Mouse (Mus musculus) liver, embryonic 15.5 days (tissue): ENCODE measurements around the gene AU022252. TPM values are rescaled to one million over a fixed set of nuclear protein-coding genes. Genes with fewer than 3 reads are reported as not detected.
A peak's percentile ranks its signal among the peaks of the same experiment; 100 is the strongest.

ENCODE experiments used
- ATAC-seq: fragments of 200-750 bp; cut with Nextera tagmentation; 2 replicates; pipeline ENCODE4 v1.8.0; 2017; ENCODE audit warnings: moderate number of reproducible peaks, mild to moderate bottlenecking, moderate library complexity; ENCODE audit not compliant: insufficient read depth
- H3K27ac ChIP-seq: fragments of 300-500 bp; sonication (generic); replicated peaks from 2 replicates; pipeline ENCODE4 v1.5.1; 2015; ENCODE audit warnings: mild to moderate bottlenecking, inconsistent platforms
- H3K27me3 ChIP-seq: fragments of 300-500 bp; sonication (generic); 2 replicates; pipeline ENCODE4 v1.6.1; 2015; ENCODE audit warnings: mild to moderate bottlenecking, inconsistent platforms
- H3K36me3 ChIP-seq: fragments of 300-500 bp; sonication (generic); replicated peaks from 2 replicates; pipeline ENCODE4 v1.6.1; 2015; ENCODE audit warnings: moderate library complexity, mild to moderate bottlenecking, inconsistent platforms
- H3K4me1 ChIP-seq: fragments of 300-500 bp; sonication (generic); replicated peaks from 2 replicates; pipeline ENCODE4 v1.6.1; 2015; ENCODE audit warnings: inconsistent platforms
- H3K4me2 ChIP-seq: fragments of 300-500 bp; sonication (generic); 2 replicates; pipeline ENCODE4 v1.6.1; 2015; ENCODE audit warnings: moderate library complexity, mild to moderate bottlenecking, inconsistent platforms
- H3K4me3 ChIP-seq: fragments of 300-500 bp; sonication (generic); replicated peaks from 2 replicates; pipeline ENCODE4 v1.5.1; 2015; ENCODE audit warnings: mild to moderate bottlenecking, inconsistent platforms
- H3K9ac ChIP-seq: fragments of 300-500 bp; sonication (generic); 2 replicates; pipeline ENCODE4 v1.6.1; 2015; ENCODE audit warnings: moderate library complexity, mild to moderate bottlenecking, inconsistent platforms
- H3K9me3 ChIP-seq: fragments of 300-500 bp; sonication (generic); replicated peaks from 2 replicates; pipeline ENCODE4 v1.6.1; 2016; ENCODE audit warnings: inconsistent platforms
- WGBS: fragments of 180-500 bp; shearing (Covaris S2); methylation state at CpG from one replicate; pipeline ENCODE4 v1.1.7; 2015; ENCODE audit warnings: mixed read lengths; ENCODE audit not compliant: insufficient replicate concordance; 5-methylcytosine and 5-hydroxymethylcytosine counted together
- polyA plus RNA-seq: library from polyadenylated mRNA; unstranded; fragments of >200 nt; fragmentation: Nextera tagmentation; extraction: Ambion mirVana; gene quantifications from 2 replicates; pipeline ENCODE4 v1.2.1, GENCODE M21; 2015

Gene AU022252
- polyA plus RNA-seq, 1 experiment from 2014 or later: 11.4 TPM

DNA sequence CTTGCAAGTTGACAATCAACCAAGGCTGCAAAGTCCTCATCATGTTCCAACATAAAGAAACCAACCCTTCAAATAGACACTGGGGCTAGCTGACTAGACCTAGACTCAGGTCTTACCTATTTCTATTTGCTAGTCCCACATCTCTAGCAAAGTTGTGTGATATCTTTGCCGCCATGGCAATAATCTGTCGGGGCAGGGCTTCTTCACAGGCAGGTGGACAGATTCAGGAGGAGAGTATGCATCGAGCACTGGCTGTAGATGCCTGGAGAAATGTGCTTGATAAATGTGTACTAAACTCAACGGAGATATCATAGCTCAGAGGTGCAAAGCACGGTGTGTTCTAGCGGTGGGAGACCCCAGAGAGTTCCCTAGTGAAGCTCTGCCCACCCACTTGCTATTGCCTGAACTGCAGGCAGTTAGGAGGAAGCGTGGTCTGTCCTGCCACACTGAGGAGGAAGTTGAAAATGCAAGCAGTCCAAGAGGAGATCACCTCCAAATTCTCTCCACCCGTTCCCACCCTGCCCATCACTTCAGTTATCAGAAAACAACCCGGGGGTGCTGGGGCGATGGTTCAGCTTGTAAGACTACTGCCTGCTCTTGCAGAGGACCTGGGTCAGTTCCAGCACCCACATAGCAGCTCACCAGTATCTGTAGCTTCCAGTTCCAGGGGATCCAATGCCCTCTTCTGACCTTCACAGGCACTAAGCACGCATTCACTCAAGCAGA is 44.3 kb downstream of the AU022252 start:
- no peaks in the 10 kb centered on the region for H3K9me3 ChIP-seq
- peaks cover 57% of the 10 kb centered on the region for H3K36me3 ChIP-seq
- peaks cover 68% of the 10 kb centered on the region for H3K4me1 ChIP-seq
- H3K27ac ChIP-seq: peak overlapping the region; percentile 91
- H3K4me2 ChIP-seq: peak overlapping the region; percentile 81
- H3K27me3 ChIP-seq: no peaks in the 10 kb centered on the region
- H3K4me3 ChIP-seq: peak overlapping the region; percentile 76
- WGBS: 9% methylated on average over 11 of the region's 11 CpGs
- peak; percentile 39 for ATAC-seq
- H3K9ac ChIP-seq: peak overlapping the region; percentile 79

DNA sequence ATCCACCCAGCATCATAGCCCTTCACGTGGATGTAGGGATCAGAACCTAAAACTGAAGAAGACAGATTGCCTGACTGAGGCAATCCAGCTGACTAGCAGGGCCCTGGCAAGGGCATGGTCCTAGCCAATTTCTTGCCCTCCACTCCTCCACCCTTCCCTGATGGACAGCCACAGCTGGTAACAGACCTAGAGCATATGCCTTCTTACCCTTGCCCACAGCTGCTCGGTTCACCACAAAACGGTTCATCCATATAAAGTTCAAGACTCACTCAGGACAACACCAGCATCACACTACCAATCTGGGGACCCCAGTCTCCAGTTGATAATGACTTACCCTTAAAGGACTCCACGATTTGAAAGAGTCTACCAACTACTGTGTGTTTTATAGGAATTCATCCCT is 46.7 kb downstream of the AU022252 start:
- Histone ChIP-seq H3K4me1 (peaks cover 67% of the 10 kb centered on the region), H3K9ac (peak overlapping the region; percentile 22; the same call in 1 of the 2 replicates), H3K36me3 (peaks cover 81% of the 10 kb centered on the region), H3K4me2 (peak overlapping the region; percentile 81), H3K9me3 (no peaks in the 10 kb centered on the region), H3K4me3 (peak overlapping the region; percentile 76), H3K27me3 (no peaks in the 10 kb centered on the region), H3K27ac (no peak overlapping the region; the same call in 1 of the 2 replicates)
- WGBS: 66% methylated on average over 4 of the region's 4 CpGs
- no peak for ATAC-seq

DNA sequence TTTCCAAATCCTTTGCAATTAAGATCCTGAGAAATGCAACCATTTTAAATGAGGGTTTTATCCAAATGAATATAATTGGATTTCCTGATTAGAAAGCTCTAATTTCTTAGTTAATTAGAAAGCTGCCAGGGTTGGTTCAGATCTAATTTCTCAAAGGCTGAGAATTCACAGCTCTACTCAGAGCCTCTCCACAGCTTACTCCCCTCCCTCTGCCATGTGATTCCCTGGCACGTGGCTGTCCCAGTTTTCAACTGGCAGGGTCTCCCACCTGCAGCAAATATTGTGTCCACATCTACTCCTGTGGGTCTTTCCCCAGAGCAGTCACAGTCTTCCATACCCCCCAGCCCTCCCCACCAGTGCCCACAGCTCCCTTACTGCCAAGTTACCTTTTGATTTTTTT is 49.0 kb downstream of the AU022252 start:
- 0 out of 2 replicates have a peak overlapping the region, but pooled peaks have one; percentile 0 for H3K4me3 ChIP-seq
- 68% methylated on average over 1 of the region's 1 CpGs for WGBS
- no peaks in the 10 kb centered on the region for H3K27me3 ChIP-seq
- no peak for ATAC-seq
- H3K9me3 ChIP-seq: no peaks in the 10 kb centered on the region
- H3K4me2 ChIP-seq: no peak overlapping the region
- H3K4me1 ChIP-seq: peaks cover 85% of the 10 kb centered on the region
- H3K36me3 ChIP-seq: peaks cover 100% of the 10 kb centered on the region
- H3K9ac ChIP-seq: no peak overlapping the region
- 0 out of 2 replicates have a peak overlapping the region, but pooled peaks have one; percentile 59 for H3K27ac ChIP-seq

DNA sequence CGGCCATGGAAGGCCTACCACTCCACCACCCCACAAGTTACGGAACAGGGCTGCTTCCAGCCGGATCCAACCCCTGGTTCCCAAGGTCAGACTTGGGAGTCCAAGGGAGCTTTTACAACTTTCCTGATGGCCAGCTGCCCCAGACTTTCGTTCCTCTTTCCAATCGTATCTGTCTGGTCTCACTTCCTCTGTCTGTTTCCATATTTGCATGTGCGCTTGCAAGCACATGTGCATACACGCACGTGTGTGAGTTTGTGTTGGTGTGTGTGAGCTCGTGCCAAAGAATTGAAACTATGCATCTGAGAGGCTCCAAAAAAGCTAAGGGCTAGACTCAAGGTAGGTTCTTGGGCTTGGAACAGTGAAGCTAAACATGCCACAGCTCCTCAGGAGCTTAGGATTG is 51.1 kb downstream of the AU022252 start:
- ATAC-seq: no peak
- Histone ChIP-seq H3K27me3 (no peaks in the 10 kb centered on the region), H3K4me1 (peaks cover 83% of the 10 kb centered on the region), H3K4me3 (no peak overlapping the region), H3K36me3 (peaks cover 100% of the 10 kb centered on the region), H3K4me2 (peak overlapping the region; percentile 25; the same call in 1 of the 2 replicates), H3K27ac (peak overlapping the region; percentile 16; the same call in 1 of the 2 replicates), H3K9ac (no peak overlapping the region), H3K9me3 (no peaks in the 10 kb centered on the region)
- whole genome bisulfite sequencing: 58% methylated on average over 9 of the region's 9 CpGs

DNA sequence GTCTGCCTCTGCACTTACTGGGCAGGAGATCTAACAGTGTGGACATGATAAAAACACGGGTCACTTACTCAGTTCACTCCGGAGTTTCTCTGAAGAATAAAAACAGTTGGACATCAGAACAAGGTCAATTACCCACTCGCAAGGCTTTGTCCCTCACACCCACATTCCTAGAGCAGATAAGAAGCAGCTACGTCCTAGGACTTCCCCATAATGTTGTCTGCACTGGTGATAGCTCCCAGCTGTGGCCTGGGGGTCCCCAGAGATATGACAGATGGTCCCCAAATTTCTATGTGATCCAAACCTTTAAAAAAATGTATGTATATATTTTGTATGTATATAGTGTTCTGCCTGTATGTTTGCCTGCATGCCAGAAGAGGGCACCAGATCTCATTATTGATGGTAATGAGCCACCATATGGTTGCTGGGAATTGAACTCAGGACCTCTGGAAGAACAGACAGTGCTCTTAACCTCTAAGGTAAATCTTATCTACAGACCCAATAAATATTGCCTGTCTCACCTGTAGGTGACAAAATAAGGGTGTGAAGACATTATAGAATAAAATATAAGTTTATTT is 52.3 kb downstream of the AU022252 start:
- H3K9ac ChIP-seq: no peak overlapping the region
- H3K4me3 ChIP-seq: no peak overlapping the region
- 32% methylated on average over 4 of the region's 4 CpGs for WGBS
- no peak for ATAC-seq
- H3K4me1 ChIP-seq: peaks cover 75% of the 10 kb centered on the region
- peaks cover 97% of the 10 kb centered on the region for H3K36me3 ChIP-seq
- H3K4me2 ChIP-seq: no peak overlapping the region
- H3K9me3 ChIP-seq: no peaks in the 10 kb centered on the region
- no peaks in the 10 kb centered on the region for H3K27me3 ChIP-seq
- H3K27ac ChIP-seq: no peak overlapping the region; the same call in 1 of the 2 replicates

DNA sequence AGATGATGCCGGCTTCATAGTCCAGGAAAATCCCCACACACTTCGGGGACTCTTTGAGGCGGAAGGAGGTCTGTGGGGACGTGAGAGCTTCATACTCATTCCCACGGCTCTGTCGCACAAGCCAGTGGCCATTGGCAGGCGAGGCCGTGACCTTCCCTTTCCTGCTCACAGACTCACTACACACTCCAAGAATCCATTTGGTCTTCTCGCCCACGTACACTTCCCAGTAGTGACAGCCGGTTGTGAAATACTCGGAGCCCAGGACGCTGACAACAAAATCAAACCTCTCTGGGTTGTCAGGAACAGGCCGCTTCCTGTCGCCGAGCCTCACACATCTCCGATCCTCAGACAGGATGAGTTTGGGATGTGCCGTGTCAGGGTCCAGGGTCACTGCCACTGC is 54.2 kb downstream of the AU022252 start:
- 69% methylated on average over 18 of the region's 18 CpGs for WGBS
- H3K4me3 ChIP-seq: no peak overlapping the region
- no peaks in the 10 kb centered on the region for H3K27me3 ChIP-seq
- H3K36me3 ChIP-seq: peaks cover 79% of the 10 kb centered on the region
- no peaks in the 10 kb centered on the region for H3K9me3 ChIP-seq
- H3K4me2 ChIP-seq: no peak overlapping the region
- H3K4me1 ChIP-seq: peaks cover 67% of the 10 kb centered on the region
- H3K9ac ChIP-seq: no peak overlapping the region
- no peak overlapping the region; the same call in 1 of the 2 replicates for H3K27ac ChIP-seq
- no peak for ATAC-seq

DNA sequence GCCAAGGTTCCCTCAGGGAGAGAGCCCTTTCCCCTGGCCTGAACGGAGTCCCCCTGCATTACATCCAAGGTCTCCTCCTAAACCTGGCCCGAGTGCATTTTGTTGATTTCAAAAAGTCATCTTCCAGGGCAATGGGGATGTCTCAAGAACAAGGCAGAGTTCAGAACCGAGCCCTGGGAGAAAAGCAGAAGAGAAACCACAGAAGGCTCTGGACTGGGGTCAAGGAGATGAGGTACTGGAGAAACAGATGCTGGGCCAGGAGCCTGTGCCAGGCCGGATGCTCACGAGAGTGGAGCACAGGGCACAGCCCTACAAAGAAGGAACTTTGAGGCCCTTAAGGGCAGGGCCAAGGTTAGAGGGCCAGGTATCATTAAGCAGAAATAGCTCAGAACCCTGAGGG is 54.8 kb downstream of the AU022252 start:
- ATAC-seq: no peak
- 74% methylated on average over 5 of the region's 5 CpGs for WGBS
- H3K4me1 ChIP-seq: peaks cover 67% of the 10 kb centered on the region
- peaks cover 72% of the 10 kb centered on the region for H3K36me3 ChIP-seq
- H3K27ac ChIP-seq: no peak overlapping the region
- H3K27me3 ChIP-seq: no peaks in the 10 kb centered on the region
- H3K4me2 ChIP-seq: no peak overlapping the region
- no peak overlapping the region for H3K9ac ChIP-seq
- H3K4me3 ChIP-seq: no peak overlapping the region
- H3K9me3 ChIP-seq: no peaks in the 10 kb centered on the region

DNA sequence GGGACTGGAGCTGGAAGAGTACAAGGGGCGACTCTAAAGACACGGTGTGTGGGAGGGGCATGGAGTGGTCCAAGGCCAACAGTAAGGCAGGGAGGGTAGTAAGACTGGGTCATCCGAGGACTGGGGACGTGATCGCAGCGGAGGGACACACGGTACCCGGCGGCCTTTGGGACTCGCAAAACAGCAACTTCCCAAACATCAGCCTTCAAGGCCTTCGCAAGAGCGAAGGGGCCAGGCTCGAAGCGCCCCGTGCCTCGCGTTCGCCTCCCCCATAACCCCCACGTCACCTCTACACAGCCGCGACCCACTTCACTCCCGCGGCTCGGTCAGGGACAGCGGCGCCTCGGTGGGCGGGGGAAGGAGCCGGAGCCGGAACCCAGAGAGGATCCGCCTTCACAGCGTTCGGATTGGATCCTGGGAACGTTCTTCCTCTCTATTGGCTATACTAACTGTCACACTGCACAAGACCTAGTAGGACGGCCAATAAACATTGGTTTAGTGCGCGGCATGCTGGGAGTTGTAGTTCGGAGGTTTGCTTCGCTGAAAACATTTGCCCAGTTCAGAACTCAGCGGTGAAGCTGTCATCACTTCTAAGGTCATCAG is 58.6 kb downstream of the AU022252 start, which contains the start of gene Zfp691:
Zfp691 (minus strand) TSS at position 345 of the 603 bp plus-strand sequence.
- WGBS: under 1% methylated on average over 40 of the region's 40 CpGs

DNA sequence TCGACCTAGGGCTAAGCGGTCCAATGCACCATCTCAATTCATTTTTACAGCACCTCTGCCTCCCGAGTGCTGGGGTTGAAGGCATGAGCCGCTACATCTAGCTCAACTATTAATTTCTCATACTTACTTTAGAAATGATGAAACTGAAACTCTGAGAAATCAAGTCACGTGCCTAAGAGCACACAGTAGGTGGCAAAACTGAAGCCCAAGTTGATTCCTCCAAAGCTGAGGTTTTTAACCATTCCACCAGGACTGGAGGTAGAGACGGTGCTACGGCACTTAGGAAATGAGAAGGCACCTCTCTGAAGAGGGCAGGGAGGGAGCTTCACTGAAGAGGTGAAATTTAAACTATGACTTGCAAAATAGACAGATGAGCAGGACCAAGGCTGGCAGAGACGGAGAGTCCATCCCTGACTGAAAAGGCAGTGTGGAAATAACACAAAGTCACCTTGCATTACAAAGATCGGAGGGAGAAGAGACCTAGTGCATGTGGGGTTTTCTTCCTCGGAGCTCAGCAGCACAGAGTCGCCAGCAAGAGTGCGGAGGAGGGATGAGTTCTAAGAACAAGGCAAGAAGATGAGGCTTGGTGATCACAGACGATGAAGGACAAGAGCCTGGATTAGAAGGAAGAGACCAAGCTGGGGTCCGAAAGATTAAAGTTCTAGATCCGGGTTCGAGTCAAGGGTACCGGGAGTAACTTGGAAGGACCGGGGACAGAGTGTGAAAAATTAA is 59.4 kb downstream of the AU022252 start:
- peak overlapping the region; percentile 83 for H3K27ac ChIP-seq
- 24% methylated on average over 18 of the region's 18 CpGs for WGBS
- H3K36me3 ChIP-seq: peaks cover 43% of the 10 kb centered on the region
- peak overlapping the region; percentile 84 for H3K4me3 ChIP-seq
- H3K4me1 ChIP-seq: peaks cover 29% of the 10 kb centered on the region
- H3K4me2 ChIP-seq: peak overlapping the region; percentile 92
- H3K9me3 ChIP-seq: no peaks in the 10 kb centered on the region
- peak overlapping the region; percentile 94 for H3K9ac ChIP-seq
- no peaks in the 10 kb centered on the region for H3K27me3 ChIP-seq
- no peak for ATAC-seq

More for the DNA sequence above, 58.6 kb downstream of the AU022252 start, which contains the start of gene Zfp691:
- Histone ChIP-seq H3K9ac (peak within 1 kb of the TSS; percentile 94), H3K4me1 (peaks cover 38% of the 10 kb centered on the region), H3K4me2 (peak within 1 kb of the TSS; percentile 92), H3K27me3 (no peaks in the 10 kb centered on the region), H3K9me3 (no peaks in the 10 kb centered on the region), H3K36me3 (peaks cover 45% of the 10 kb centered on the region), H3K27ac (peak within 1 kb of the TSS; percentile 83), H3K4me3 (peak within 1 kb of the TSS; percentile 84)
- peak; percentile 99 for ATAC-seq

DNA sequence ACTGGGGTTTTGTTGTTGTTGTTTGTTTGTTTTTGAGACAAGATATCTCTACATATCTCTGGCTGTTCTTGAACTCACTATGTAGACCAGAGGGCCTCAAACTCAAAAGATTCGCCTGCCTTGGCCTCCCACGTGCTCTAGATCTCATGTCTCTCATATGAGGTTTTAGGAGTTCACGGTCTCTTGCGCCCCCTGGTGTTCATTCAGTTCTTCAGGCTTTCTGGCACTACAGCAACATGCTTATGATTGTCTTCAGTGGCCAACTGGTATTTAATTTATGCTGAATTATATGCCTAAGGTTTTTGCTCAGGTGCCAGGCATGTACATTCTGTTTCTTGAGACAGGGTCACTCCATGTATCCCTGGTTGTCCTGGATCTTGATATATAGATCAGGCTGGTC is 64.8 kb downstream of the AU022252 start:
- no peak for ATAC-seq
- no peak overlapping the region for H3K4me3 ChIP-seq
- H3K27me3 ChIP-seq: no peaks in the 10 kb centered on the region
- H3K9me3 ChIP-seq: no peaks in the 10 kb centered on the region
- WGBS: 2% methylated on average over 4 of the region's 4 CpGs
- no peak overlapping the region for H3K27ac ChIP-seq
- H3K9ac ChIP-seq: no peak overlapping the region
- no peak overlapping the region for H3K4me2 ChIP-seq
- peaks cover 9% of the 10 kb centered on the region for H3K4me1 ChIP-seq
- H3K36me3 ChIP-seq: peaks cover 17% of the 10 kb centered on the region
